Mouse (Mus musculus): ENCODE measurements around the gene Shd.
"Not testable (repeated sequence)": the region's sequence is repeated elsewhere in the genome, so short reads cannot be mapped to it uniquely, and the experiment has no call there.

DNA sequence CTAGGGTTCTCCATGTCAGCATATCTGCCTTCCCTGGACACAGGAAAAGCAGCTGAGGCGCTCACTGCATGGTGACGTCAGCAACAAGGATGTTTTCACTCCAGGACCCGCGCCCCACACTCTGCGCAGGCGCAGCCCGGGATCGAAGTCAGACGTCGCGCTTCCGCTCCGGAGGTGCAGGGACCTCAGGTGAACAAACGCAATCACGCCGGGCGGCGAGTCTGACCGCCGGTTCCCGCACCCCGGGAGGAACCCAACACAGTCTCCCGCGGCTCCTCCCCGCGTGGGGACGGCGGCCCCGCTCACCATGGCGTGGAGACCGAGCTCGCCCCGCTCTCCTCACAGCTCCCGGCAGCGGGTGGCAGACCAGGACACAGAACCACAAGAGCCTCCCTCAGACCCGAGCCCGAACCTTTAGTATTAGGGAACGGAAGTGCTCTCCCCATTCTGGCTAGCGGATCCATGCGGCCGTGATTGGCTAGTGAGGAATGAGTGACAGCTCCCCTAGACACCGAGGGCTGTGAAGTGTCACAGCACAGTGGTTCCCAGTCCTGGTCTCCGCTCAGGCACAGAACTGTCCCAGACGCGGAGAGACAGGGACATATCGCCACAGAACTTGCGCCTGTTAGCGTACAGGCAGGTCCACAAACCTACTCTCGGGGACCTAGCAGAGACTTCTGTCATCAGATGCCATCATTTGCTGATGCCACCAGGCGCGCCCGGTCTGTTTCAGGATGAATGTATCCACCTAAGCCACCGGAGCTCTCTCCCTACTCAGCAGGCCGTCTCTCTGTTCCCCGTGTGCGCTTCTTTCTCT, 25.2 kb upstream of the Shd start:
- peak; percentile 76 for TF ChIP-seq POLR2A (IDR thresholded peaks at IDR 0.05; ENCODE audit: low read depth, low read length)
- TF ChIP-seq CTCF (conservative IDR thresholded peaks at IDR 0.05; ENCODE audit: insufficient read depth, insufficient read length, low read depth, low read length): not testable (repeated sequence)

All from kidney, adult 2 months (tissue).